Mouse (Mus musculus) heart, adult 11 months (tissue): Measurements from ENCODE around the gene Olfr62.

ENCODE experiments used
- DNase-seq: peaks from one replicate; pipeline ENCODE4 v3.0.0; 2022

Olfr62 gene

DNA sequence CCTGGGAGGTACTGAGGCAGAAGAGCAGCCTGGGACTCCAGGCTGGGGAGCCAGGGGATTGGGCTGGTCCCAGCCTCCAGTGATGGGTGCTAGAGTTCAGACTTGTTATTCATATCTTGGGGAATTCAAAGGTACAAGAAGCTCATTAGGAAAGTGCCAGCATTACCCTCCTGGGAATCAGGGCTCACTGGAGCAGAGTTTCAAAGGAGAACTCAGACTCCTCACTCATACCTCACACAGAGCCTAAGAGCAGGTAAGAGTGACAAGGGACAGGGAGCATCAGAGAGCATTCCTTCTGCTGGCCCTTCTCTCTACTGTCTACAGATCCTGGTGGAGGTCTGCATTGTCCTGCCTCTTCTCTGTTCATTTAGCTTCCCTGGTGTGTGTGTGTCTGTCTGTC, at the start of gene Olfr62:
TSS of gene Olfr62 (plus strand) at position 301 of the 400 bp plus-strand sequence.
- DNase-seq: no peak

GRCm38 (mm10) chr4:118609836-118610235, 48.9 kb upstream of the Olfr62 start:
- DNase-seq: no peak

- no peak for DNase-seq
Measured at GRCm38 (mm10) chr4:118612619-118613018, 46.1 kb upstream of the Olfr62 start.

- DNase-seq: no peak
Measured at GRCm38 (mm10) chr4:118615412-118615811, 43.3 kb upstream of the Olfr62 start.

GRCm38 (mm10) chr4:118620279-118620966, 38.3 kb upstream of the Olfr62 start, which contains the start of the genes Cfap57 and Ebna1bp2:
Gene Cfap57 (minus strand): TSS chr4:118620777.
Gene Ebna1bp2 (plus strand): TSS chr4:118620799.
- peak; percentile 99 for DNase-seq

GRCm38 (mm10) chr4:118620967-118621320, 37.8 kb upstream of the Olfr62 start:
- DNase-seq: no peak

DNA sequence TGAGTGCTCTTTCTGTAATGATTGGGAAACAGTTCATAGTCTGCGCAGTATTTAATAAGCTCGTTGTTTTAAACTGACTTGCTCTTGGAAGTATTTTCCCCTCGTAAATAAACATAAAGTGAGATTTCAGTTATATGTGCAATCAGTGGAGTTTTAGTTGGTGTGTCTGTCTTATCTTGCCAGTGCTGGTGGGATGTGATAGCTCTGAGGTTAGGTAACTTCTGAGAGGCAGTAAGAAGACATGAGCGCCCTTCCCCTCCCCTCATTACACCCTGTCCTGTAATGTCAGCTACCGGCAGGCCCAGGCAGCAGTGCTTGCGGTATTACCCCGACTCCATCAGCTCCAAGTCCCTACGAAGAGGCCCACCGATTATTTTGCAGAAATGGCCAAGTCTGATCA, 37.0 kb upstream of the Olfr62 start:
- no peak for DNase-seq

- peak; percentile 56 for DNase-seq
Measured at GRCm38 (mm10) chr4:118630261-118630660, 28.5 kb upstream of the Olfr62 start.

DNA sequence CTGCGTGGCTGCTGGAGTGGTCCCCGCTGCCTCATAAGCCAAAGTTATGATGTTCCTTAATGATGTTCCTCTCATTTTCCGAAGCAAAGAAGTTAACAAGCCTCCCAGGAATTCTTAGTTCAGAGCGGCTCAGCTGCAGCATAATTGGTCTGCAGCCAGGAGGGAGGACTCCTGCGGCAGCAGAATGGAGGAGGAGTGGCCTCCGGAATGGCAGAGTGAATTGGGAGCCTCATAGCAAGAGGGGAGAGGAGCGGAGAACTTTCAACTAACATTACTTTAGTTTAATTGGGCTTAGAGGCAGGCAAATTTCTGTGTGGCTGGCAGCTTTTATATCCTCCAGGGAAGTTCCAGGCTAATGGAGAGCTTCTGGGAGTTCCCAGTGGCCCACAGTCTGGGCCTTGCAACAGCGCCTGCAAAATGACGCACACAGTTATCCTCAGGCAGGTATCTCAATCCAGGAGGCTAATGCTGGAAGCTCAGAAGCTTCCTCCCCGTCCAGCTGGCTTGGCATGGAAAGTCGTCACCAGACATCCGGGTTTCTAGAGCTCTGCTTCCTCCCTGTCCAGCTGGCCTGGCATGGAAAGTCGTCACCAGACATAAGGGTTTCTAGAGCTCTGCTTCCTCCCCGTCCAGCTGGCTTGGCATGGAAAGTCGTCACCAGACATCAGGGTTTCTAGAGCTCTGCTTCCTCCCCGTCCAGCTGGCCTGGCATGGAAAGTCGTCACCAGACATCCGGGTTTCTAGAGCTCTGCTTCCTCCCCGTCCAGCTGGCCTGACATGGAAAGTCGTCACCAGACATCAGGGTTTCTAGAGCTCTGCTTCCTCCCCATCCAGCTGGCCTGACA, 16.2 kb upstream of the Olfr62 start:
- DNase-seq: peak; percentile 91

DNA sequence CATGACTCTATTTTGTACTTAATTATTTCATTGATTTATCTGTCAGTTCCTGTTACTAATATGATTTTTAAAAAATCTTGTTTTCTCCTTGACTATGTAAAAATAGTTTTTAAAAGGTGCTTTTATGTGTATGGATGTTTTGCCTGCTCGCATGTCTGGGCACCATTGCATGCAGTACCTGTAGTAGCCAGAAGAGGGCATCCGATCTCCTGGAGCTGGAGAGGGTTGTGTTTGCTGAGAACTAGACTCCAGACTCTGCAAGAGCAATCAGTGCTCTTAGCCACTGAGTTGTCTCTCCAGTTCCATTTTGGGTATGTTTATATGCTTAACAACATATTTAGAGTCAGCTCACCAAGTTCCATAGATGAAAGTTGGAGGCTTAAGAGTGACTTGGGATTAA, 13.5 kb upstream of the Olfr62 start:
- DNase-seq: peak; percentile 42

GRCm38 (mm10) chr4:118687086-118687485, 28.3 kb downstream of the Olfr62 start:
- no peak for DNase-seq

DNA sequence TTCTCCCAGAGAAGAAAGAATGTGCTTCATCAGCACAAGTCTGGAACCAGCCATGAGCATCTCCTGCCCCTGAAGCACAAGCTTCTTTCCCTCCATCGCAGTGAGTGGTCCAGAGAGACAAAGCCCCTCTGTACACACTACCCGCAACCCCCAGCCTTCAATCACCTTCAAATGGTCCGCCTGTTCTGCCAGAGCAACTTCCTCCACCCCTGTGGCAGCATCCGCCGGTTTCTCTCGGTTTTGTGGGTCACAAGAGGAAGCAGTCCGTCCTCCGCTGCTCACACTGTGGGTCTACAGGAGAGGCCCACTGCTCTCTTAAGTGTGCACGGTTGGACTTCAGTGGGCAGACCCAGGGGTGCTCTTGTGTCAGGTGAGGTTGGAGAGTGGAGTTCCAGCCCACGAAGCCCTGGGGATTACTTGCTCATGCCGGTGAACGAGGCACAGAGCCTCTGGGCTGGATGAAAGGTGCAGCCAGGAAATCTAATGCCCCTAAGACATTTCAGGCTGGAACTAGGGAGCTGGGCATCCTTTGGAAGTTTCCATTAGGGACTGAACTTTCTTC, 33.7 kb downstream of the Olfr62 start, which contains the start of gene Olfr1342:
TSS of gene Olfr1342 (minus strand) at position 345 of the 562 bp plus-strand sequence.
- DNase-seq: peak; percentile 59

DNA sequence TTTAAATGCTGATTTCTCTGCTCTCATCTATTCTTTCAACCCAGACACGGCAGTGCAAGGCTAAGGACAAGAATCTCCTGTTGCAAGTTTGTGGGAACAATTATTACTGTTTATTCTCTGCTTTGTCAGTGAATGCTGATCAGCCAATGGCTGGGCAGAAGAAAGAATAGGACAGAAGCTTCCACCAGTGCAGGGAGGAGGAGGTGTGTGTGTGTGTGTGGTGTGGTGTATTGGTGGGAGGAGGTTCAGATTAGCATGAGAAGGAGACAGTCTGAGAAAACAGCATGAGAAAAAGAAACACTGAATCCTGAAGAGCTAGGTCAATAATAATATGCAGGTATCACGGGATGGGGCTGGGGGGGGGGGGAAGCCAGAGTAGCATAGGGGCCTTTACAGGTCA, 35.1 kb downstream of the Olfr62 start:
- peak; percentile 24 for DNase-seq

GRCm38 (mm10) chr4:118703223-118703622, 44.5 kb downstream of the Olfr62 start, which contains the start of gene Olfr1341:
Gene Olfr1341 (plus strand): TSS chr4:118703523.
- no peak for DNase-seq

GRCm38 (mm10) chr4:118708086-118708485, 49.3 kb downstream of the Olfr62 start:
- peak; percentile 63 for DNase-seq

DNA sequence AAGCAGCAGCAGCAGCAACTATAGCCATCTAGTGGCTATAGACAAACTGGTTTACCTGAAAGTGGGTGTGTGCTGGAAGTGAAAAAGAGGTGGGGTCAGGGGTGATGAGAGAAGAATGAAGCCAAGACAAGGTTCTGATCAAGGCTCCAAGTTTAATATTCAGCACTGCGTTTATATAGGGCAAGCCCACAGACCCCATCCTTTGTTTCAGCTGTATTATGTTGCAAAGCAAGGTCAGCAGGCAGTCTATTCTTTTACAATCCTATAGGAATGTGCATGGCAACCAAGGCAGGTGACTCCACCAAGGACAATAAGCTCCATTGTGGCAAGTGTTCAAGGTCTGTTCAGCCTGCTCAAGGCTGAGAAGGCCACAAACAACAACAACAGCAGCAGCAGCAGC, 52.9 kb downstream of the Olfr62 start:
- DNase-seq: peak; percentile 28
